Mouse (Mus musculus) limb, embryonic 13.5 days (tissue): ENCODE results near the gene Ryr2. TPM values are rescaled to one million over a fixed set of nuclear protein-coding genes. Genes with fewer than 3 reads are reported as not detected.
A peak's percentile ranks its signal among the peaks of the same experiment; 100 is the strongest.
"Not testable (repeated sequence)": the region's sequence is repeated elsewhere in the genome, so short reads cannot be mapped to it uniquely, and the experiment has no call there.

ENCODE experiments used
- ATAC-seq: fragments of 200-750 bp; cut with Nextera tagmentation; 2 replicates; pipeline ENCODE4 v1.8.0; 2017; ENCODE audit warnings: low read depth, moderate number of reproducible peaks, moderate TSS enrichment; ENCODE audit not compliant: low FRiP score
- H3K27ac ChIP-seq: fragments of 300-500 bp; sonication (generic); 2 replicates; pipeline ENCODE4 v1.5.1; 2015; ENCODE audit warnings: inconsistent platforms, mild to moderate bottlenecking, moderate library complexity
- H3K27me3 ChIP-seq: fragments of 300-500 bp; sonication (generic); 2 replicates; pipeline ENCODE4 v1.6.1; 2015; ENCODE audit warnings: mild to moderate bottlenecking, inconsistent platforms
- H3K36me3 ChIP-seq: fragments of 300-500 bp; sonication (generic); 2 replicates; pipeline ENCODE4 v1.6.1; 2015; ENCODE audit warnings: inconsistent platforms, mild to moderate bottlenecking, moderate library complexity
- H3K4me1 ChIP-seq: fragments of 300-500 bp; sonication (generic); 2 replicates; pipeline ENCODE4 v1.6.1; 2015; ENCODE audit warnings: inconsistent platforms
- H3K4me2 ChIP-seq: fragments of 300-500 bp; sonication (generic); replicated peaks from 2 replicates; pipeline ENCODE4 v1.6.1; 2015; ENCODE audit warnings: inconsistent platforms, mild to moderate bottlenecking, moderate library complexity
- H3K4me3 ChIP-seq: fragments of 300-500 bp; sonication (generic); 2 replicates; pipeline ENCODE4 v1.5.1; 2015; ENCODE audit warnings: moderate library complexity, mild to moderate bottlenecking, inconsistent platforms
- H3K9ac ChIP-seq: fragments of 300-500 bp; sonication (generic); 2 replicates; pipeline ENCODE4 v1.6.1; 2015; ENCODE audit warnings: mild to moderate bottlenecking, inconsistent platforms
- H3K9me3 ChIP-seq: fragments of 300-500 bp; sonication (generic); 2 replicates; pipeline ENCODE4 v1.6.1; 2016; ENCODE audit warnings: inconsistent platforms
- WGBS: fragments of 180-500 bp; shearing (Covaris S2); methylation state at CpG from one replicate; pipeline ENCODE4 v1.1.7; 2015; 5-methylcytosine and 5-hydroxymethylcytosine counted together
- polyA plus RNA-seq: library from polyadenylated mRNA; unstranded; fragments of >200 nt; fragmentation: Nextera tagmentation; extraction: Ambion mirVana; gene quantifications from 2 replicates; pipeline ENCODE4 v1.2.1, GENCODE M21; 2015

The Ryr2 gene
- 0.28 and 0.46 TPM in 2 replicates for polyA plus RNA-seq

DNA sequence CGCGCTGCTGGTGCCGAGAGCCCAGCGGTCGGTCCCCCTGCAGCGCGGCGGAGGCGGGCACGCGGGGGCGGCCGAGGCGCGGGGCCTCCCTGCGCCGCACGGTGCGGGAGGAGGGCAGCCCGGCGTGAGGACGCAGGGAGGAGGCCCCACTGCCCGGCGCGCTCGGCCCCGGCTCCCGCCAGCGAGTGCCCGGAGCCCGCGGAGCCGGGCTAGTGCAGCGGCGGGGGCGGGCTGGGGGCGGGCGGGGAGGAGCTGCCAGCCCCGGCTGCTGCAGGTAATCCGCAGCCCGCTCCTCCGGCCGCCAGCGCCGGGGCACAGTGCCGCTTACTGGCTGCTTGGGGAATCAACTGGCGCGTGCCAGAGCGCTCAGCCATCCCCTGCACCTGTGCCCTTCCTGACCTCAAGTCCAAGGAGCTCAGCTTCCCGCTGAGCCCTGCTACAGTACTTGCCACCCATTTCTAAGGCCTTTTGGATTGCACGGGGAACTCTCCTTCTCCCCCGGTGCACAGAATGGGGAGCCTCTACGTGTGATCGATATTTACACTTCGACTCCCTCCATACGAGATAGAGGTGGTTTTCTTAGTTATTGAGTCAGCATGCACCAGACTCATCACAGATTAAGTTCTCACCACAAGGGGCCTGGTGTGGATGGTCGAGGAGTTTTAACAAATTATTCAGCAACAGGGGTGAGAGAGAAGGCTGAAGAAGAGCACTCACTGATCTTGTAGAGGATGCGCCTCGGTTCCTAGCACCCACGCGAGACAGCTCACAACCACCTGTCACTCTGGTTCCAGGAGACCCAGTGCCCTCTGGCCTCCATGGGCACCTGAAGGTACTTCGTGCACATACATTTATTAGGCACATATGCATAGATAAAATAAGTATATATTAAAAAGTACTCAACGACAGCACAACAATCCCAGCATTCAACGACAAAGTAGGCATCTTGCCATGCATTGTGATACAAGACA lies at the start of gene Ryr2:
Gene Ryr2, minus strand, starts transcription at position 284 of the 971 bp plus-strand sequence.
- Histone ChIP-seq H3K4me3 (peak within 1 kb of the TSS; percentile 65), H3K9ac (peak within 1 kb of the TSS; percentile 70), H3K27ac (no peak within 1 kb of the TSS), H3K4me2 (peak within 1 kb of the TSS; percentile 99), H3K4me1 (peaks cover 8% of the 10 kb centered on the region), H3K9me3 (no peaks in the 10 kb centered on the region), H3K36me3 (no peaks in the 10 kb centered on the region), H3K27me3 (peaks cover 60% of the 10 kb centered on the region)
- peak; percentile 87 for ATAC-seq
- WGBS: 11% methylated on average over 42 of the region's 64 CpGs

DNA sequence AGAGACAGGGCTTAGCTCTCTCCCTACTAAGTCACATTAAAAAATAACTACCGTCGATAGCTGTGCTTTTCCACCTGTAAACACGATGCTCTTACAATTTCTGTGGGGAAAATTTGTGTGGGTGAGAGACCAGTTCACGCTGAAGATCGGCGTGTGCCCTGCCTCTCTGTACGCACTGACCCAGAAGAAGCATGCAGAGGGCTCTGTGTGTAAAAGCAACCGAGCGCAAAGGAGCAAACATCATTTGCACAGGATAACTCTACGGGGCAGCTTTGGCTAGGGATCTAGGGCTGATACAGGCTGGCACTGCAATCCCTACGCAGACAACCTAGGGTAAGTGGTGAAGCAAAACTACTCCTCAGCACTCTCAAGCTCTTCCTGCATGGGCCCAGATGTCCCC lies 47.2 kb upstream of the Ryr2 start:
- no peak overlapping the region for H3K4me3 ChIP-seq
- no peak overlapping the region for H3K4me2 ChIP-seq
- no peak overlapping the region for H3K27ac ChIP-seq
- H3K36me3 ChIP-seq: no peaks in the 10 kb centered on the region
- WGBS: 85% methylated on average over 11 of the region's 11 CpGs
- no peaks in the 10 kb centered on the region for H3K4me1 ChIP-seq
- H3K9me3 ChIP-seq: no peaks in the 10 kb centered on the region
- H3K9ac ChIP-seq: no peak overlapping the region
- no peak for ATAC-seq
- H3K27me3 ChIP-seq: no peaks in the 10 kb centered on the region

DNA sequence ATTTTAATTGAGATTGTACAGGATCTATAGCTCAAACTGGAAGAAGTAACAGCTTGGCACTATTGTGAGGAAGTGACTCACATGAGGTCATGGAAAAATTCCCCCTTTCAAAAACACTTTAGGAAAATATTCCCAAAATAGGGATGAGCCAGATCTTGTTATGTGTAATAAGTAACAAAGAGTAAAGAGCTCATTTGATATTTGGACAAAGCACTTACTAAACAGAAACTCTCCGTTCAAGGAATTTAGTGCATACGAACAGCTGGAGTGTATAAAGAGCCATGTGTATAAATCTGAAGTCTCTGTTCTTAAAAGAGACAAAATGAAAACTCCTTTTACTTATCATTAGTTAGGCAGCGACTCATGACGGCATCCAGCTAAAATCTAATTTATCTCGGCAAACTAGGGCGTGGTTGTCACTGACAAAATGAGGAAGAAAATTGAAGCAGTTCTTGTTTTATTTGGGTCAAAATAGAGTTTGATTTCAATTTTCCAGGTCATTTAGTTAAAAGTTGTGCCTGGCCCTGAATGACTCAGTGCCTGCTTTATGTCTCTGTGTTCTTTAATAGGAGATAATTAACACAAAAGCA lies 40.3 kb upstream of the Ryr2 start:
- Histone ChIP-seq H3K9ac (no peak overlapping the region), H3K4me1 (no peaks in the 10 kb centered on the region), H3K36me3 (no peaks in the 10 kb centered on the region), H3K4me3 (no peak overlapping the region), H3K9me3 (no peaks in the 10 kb centered on the region), H3K27ac (no peak overlapping the region), H3K27me3 (no peaks in the 10 kb centered on the region), H3K4me2 (no peak overlapping the region)
- no peak for ATAC-seq
- WGBS: 81% methylated on average over 6 of the region's 6 CpGs

DNA sequence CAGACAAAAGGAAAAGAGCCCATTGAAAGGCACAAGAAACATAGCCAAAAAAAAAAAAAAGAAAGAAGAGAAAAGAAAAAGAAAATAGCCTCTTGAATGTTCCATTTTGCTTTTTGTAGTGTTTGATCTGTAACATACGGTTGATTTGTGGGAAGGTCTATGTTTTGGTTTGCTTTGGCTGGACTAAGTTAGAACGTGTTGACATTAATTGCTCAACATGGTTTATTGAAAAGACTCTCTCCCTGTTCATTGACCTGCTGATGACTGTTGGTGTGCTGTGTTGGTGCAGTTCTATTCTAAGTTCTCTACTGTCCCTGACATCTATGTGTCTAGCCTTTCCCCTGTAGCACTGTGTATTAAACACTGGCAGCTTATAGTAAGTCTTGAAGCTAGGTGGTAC lies 39.7 kb upstream of the Ryr2 start:
- Histone ChIP-seq H3K36me3 (no peaks in the 10 kb centered on the region), H3K27me3 (no peaks in the 10 kb centered on the region), H3K9me3 (no peaks in the 10 kb centered on the region), H3K4me2 (no peak overlapping the region), H3K9ac (no peak overlapping the region), H3K4me3 (no peak overlapping the region), H3K4me1 (no peaks in the 10 kb centered on the region), H3K27ac (no peak overlapping the region)
- no peak for ATAC-seq
- 84% methylated on average over 2 of the region's 2 CpGs for WGBS

DNA sequence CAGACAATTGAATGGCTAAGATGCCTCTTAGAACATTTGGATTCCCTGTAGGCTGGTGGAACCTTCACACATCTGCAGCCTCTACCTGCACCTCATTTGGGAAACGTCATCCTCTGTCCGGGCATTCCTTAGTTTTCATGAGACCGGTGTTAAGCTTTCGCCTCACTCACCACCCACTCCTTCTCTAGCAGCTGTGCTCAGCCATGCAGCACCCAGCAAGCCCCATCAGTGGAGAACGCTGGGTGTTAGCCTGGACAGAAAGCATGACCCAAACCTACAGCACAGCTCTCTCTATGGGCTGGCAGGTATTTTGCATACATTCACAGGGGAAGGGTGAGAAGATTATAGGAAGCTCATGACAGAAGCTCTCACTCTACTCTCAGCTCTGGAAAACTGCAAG lies 36.6 kb upstream of the Ryr2 start:
- no peaks in the 10 kb centered on the region for H3K9me3 ChIP-seq
- no peaks in the 10 kb centered on the region for H3K4me1 ChIP-seq
- ATAC-seq: no peak
- H3K4me3 ChIP-seq: no peak overlapping the region
- WGBS: 86% methylated on average over 5 of the region's 5 CpGs
- H3K27ac ChIP-seq: no peak overlapping the region
- no peaks in the 10 kb centered on the region for H3K27me3 ChIP-seq
- no peak overlapping the region for H3K9ac ChIP-seq
- no peak overlapping the region for H3K4me2 ChIP-seq
- no peaks in the 10 kb centered on the region for H3K36me3 ChIP-seq

DNA sequence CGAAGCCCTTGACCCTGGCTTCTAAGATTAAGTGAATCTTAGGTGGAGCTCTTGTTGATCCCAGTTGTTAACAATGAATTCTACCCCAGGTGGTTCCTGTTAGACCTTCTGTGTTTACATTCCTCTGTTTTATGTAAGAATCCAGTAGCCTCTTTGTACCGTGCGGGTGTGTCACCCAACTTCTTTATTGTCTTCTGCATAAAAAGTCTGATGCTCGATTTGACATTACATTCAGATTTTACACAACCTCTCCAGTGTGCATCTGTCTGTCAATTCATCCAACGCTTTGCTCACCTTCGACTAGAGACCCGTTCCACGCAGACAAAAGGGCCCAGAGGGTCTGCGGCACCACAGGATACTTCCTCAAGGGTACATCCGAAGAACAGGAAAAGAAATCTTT lies 29.7 kb upstream of the Ryr2 start:
- H3K4me1 ChIP-seq, H3K9ac ChIP-seq, H3K36me3 ChIP-seq, H3K27me3 ChIP-seq, H3K9me3 ChIP-seq, H3K4me3 ChIP-seq, ATAC-seq, H3K4me2 ChIP-seq, H3K27ac ChIP-seq: not testable (repeated sequence)
- 90% methylated on average over 10 of the region's 10 CpGs for WGBS

DNA sequence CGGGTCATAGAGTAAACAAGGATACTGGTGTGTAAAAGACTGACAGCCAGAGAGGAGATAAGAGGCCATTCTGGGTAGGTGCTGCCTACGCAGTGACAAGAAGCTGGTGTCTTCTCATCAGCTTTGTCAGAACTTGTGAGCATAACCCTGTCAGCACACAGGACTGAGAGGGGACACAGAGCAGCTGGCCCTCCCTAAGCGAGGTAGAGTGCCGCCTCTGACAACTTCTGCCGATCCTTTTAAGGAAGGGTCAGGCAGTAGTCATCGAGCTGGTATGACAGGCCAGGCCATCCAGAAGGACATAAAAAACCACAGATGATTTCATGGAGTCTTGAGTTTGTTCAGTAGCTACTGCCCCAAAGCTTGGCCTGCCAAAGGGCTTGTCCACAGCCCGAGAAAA lies 26.8 kb upstream of the Ryr2 start:
- no peaks in the 10 kb centered on the region for H3K27me3 ChIP-seq
- no peaks in the 10 kb centered on the region for H3K9me3 ChIP-seq
- no peak overlapping the region for H3K9ac ChIP-seq
- H3K4me3 ChIP-seq: no peak overlapping the region
- H3K27ac ChIP-seq: no peak overlapping the region
- H3K36me3 ChIP-seq: no peaks in the 10 kb centered on the region
- H3K4me2 ChIP-seq: no peak overlapping the region
- no peaks in the 10 kb centered on the region for H3K4me1 ChIP-seq
- WGBS: 72% methylated on average over 7 of the region's 7 CpGs
- ATAC-seq: no peak

DNA sequence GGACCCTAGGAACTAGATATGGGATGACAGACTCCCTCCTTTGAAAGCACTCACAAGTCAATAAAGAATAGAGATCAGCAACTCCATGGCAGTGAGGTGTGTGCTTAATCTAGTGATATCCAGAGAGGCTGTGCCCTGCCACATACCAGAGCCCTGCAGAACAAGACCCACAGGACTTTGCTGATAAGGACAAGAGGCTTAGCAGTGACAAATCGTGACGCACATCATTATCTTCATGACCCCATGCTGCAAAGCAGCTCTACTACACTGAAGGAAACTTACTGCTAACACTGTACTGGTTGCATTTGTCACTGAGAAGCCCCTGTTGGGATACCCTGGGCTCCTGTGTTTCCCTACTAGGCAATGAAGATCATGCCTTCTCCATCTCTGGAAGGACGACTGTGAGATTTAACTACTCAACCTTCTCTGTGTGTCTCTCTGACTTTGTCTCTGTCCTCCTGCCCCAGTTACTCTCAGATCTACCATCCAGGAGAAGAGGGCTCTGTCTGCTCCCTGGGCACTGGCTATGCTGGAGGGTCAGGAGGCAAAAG lies 25.5 kb upstream of the Ryr2 start:
- no peak for ATAC-seq
- H3K4me1 ChIP-seq: no peaks in the 10 kb centered on the region
- H3K4me3 ChIP-seq: no peak overlapping the region
- H3K4me2 ChIP-seq: no peak overlapping the region
- 84% methylated on average over 3 of the region's 3 CpGs for WGBS
- no peak overlapping the region for H3K27ac ChIP-seq
- H3K9ac ChIP-seq: no peak overlapping the region
- H3K36me3 ChIP-seq: no peaks in the 10 kb centered on the region
- H3K9me3 ChIP-seq: no peaks in the 10 kb centered on the region
- H3K27me3 ChIP-seq: no peaks in the 10 kb centered on the region

DNA sequence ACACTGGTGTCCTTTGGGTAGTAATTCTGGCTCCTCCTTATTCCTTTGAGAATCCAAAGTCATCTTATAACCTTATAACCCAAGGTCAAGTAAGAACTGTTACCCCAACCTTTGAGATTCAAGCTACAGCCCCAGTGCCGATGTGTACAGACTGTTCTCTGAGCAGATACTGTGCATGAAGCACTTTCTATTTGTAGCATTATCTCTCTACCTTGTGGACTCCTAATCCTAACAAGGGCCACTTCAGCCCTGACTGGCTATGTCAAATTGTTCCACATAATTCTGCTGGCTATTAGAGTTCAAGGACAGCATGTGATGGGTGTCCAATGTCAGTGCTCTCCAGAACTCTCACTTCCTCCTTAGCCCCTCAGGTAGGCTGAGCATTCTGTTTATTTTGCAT lies 22.4 kb upstream of the Ryr2 start:
- Histone ChIP-seq H3K4me1 (no peaks in the 10 kb centered on the region), H3K9ac (no peak overlapping the region), H3K4me2 (no peak overlapping the region), H3K27ac (no peak overlapping the region), H3K36me3 (no peaks in the 10 kb centered on the region), H3K27me3 (no peaks in the 10 kb centered on the region), H3K4me3 (no peak overlapping the region), H3K9me3 (no peaks in the 10 kb centered on the region)
- WGBS: 91% methylated on average over 1 of the region's 1 CpGs
- ATAC-seq: no peak

DNA sequence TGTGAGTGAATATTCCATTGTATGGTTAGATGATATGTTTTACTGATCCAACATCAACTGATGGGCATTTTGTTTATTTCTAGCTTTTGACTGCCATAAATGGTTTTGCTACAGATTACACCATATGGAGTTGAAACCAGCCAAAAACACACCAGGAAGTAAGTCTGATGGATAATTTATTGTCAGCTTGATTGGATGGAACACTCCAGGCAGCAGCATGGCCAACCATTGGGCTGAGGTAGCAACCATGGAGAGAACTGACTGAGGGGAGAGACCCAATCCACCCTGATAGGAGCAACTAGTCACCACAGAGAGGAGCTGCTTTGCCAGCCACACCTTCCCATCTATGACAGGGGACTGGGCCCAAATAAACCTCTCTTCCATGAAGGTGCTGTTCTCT lies 19.4 kb upstream of the Ryr2 start:
- Histone ChIP-seq H3K4me2 (no peak overlapping the region), H3K9ac (no peak overlapping the region), H3K4me1 (no peaks in the 10 kb centered on the region), H3K9me3 (no peaks in the 10 kb centered on the region), H3K27me3 (no peaks in the 10 kb centered on the region), H3K27ac (no peak overlapping the region), H3K4me3 (no peak overlapping the region), H3K36me3 (no peaks in the 10 kb centered on the region)
- ATAC-seq: no peak

DNA sequence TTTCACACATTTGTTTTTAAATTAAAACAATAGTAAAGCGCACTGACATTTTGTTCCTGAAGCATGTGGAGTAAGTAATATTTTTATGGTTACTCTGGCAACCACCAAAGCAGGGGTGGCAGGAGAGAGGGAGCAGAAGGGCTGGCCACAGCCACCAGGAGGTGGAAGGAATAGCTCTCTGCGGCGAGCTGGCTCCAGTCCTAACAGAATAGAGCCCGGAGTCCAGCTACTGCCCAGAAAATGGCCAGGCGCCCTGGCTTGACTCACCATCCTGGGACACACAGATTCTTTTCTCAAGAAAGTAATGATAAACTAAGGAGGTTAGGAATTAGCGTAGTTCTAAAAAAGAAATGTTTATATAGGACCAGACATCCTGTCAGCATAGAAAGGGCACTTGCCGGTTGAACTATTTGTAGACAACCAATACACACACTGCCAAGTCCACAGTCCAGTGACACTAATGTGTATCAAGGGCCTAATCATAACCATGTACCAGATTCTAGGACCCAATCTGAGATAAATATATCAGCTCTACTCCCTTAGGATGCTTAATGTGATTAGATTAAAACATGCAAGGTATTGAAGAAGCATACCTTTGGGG lies 18.3 kb upstream of the Ryr2 start:
- Histone ChIP-seq H3K36me3 (no peaks in the 10 kb centered on the region), H3K9ac (no peak overlapping the region), H3K4me3 (no peak overlapping the region), H3K9me3 (no peaks in the 10 kb centered on the region), H3K27ac (no peak overlapping the region), H3K4me2 (no peak overlapping the region), H3K27me3 (no peaks in the 10 kb centered on the region), H3K4me1 (no peaks in the 10 kb centered on the region)
- ATAC-seq: no peak
- 84% methylated on average over 7 of the region's 7 CpGs for WGBS

DNA sequence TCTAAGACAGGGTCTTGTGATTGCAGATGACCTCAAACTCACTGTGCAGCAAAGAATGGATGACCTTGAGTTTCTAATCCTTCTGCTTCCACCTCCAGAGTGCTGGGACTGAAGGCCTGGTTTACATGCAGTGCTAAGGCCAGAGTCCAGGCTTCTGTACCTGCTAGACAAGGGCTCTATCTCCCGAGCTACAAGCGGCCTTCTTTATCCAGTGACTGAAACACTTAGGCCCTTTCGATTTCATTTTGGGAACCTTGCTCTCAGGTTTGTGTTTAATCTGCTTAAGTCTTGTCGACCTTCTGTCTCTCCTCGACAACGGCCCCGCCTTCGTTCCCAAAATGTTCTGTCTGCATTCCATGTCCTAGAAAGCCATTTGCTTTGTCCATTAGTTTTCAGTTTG lies 8.8 kb upstream of the Ryr2 start:
- WGBS: 88% methylated on average over 8 of the region's 8 CpGs
- Histone ChIP-seq H3K27me3 (no peaks in the 10 kb centered on the region), H3K36me3 (no peaks in the 10 kb centered on the region), H3K9me3 (no peaks in the 10 kb centered on the region), H3K4me3 (no peak overlapping the region), H3K4me1 (no peaks in the 10 kb centered on the region), H3K27ac (no peak overlapping the region), H3K9ac (no peak overlapping the region), H3K4me2 (no peak overlapping the region)
- ATAC-seq: no peak
